Mouse (Mus musculus) cerebellum, adult 2 months (tissue): ENCODE measurements around the gene Ddx39.

Experiments used
- CTCF ChIP-seq: fragments of 200-500 bp; IDR thresholded peaks from 2 replicates; pipeline ENCODE4 v1.5.1; 2011; ENCODE audit warnings: low read depth, mild to moderate bottlenecking, control low read depth, low read length, moderate library complexity, borderline replicate concordance; ENCODE audit not compliant: insufficient read depth
- POLR2A ChIP-seq: fragments of 200-500 bp; IDR thresholded peaks from 2 replicates; pipeline ENCODE4 v1.6.1; 2011; ENCODE audit warnings: low read length, control low read depth, borderline replicate concordance; ENCODE audit not compliant: insufficient read depth

DNA sequence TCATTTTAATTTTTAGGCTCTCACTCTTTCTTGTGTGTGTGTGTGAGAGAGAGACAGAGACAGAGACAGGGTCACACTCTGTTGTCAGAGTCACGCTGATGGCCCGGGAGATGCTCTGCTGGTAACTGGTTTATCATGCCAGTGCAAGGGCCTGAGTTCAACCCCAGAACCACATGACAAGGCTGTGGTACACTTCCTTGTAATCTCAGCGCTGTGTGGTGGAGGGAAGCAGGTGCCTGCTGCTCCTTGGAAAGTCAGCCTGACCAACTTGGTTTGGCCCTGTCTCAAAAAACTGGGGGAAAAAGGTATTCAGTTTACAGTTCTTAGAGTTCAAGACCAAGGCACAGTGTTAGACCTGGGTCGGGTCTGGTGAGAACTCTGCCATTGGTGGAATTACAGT is 52.5 kb downstream of the Ddx39 start:
- TF ChIP-seq POLR2A: no peak
- no peak for TF ChIP-seq CTCF
